In genomic region chrX:23565581-23565980, GRCm38 (mm10) we compare ENCODE assay signal across 9 mouse cellular contexts.
DNase-seq lines count a peak whose midpoint lies in the region; ATAC-seq and TF ChIP-seq lines count a peak whose summit lies in the region.
"Had no signal": no experiment of that assay in that cellular context is flagged by ENCODE, and none has a peak within 500 bp of the region (broad histone marks: within the 10 kb centered on the region; RNA-seq: fewer than 3 reads in every experiment).

No protein-coding gene starts in this region.

- TF ChIP-seq EP300 in stomach, postnatal 0 days (optimal IDR thresholded peaks at IDR 0.05), result no peak

- H3K4me2 ChIP-seq in forebrain, postnatal 0 days (ENCODE audit: low read depth), result no peak overlapping the region
- H3K4me2 ChIP-seq in forebrain, embryonic 15.5 days (replicated peaks), result no peak overlapping the region
- H3K4me2 ChIP-seq in stomach, postnatal 0 days (replicated peaks; ENCODE audit: low read depth), result no peak overlapping the region
- H3K4me2 ChIP-seq: heart, embryonic 13.5 days had no signal

- no peak for ATAC-seq in forebrain, postnatal 0 days
- ATAC-seq in forebrain, embryonic 15.5 days (replicated peaks), result no peak
- ATAC-seq in stomach, postnatal 0 days (ENCODE audit: low FRiP score, low TSS enrichment), result no peak

- H3K27ac ChIP-seq in forebrain, postnatal 0 days (ENCODE audit: low read depth, low read length), result no peak overlapping the region
- no peak overlapping the region for H3K27ac ChIP-seq in forebrain, embryonic 15.5 days (replicated peaks)
- no peak overlapping the region for H3K27ac ChIP-seq in ES-E14 (ENCODE audit: insufficient read depth, low read depth, low read length, poor library complexity, severe bottlenecking)
- H3K27ac ChIP-seq in stomach, postnatal 0 days (replicated peaks), result no peak overlapping the region
- H3K27ac ChIP-seq: heart, embryonic 13.5 days had no signal

- peak; percentile 60 for DNase-seq in forebrain, postnatal 0 days
- DNase-seq in left cerebral cortex, postnatal 25 days (ENCODE audit: low spot score in 2 of 2), result peak; percentile 14 to 25
- no peak for DNase-seq in left cerebral cortex, adult 11 months (ENCODE audit: low spot score)
- DNase-seq in ES-E14 (ENCODE audit: low read depth, low spot score), result peak; percentile 15
- peak; percentile 14 for DNase-seq in forelimb bud, embryonic 11.5 days (ENCODE audit: low read depth, low spot score)
- DNase-seq in stomach, postnatal 0 days (ENCODE audit: low spot score), result no peak
- DNase-seq in ovary, postnatal 36 days (ENCODE audit: low spot score), result no peak

- intact Hi-C loops in left cerebral cortex, postnatal 25 days (cut with DNase I), result loop anchor here (10.0 kb wide), 1 partner anchor 241 kb away; no protein-coding TSS in a partner anchor

- WGBS in forebrain, postnatal 0 days, result 24% methylated on average over 3 of the region's 3 CpGs
- WGBS in forebrain, embryonic 15.5 days, result 21% methylated on average over 3 of the region's 3 CpGs
- 26% methylated on average over 3 of the region's 3 CpGs for WGBS in stomach, postnatal 0 days

- H3K4me3 ChIP-seq in forebrain, postnatal 0 days (ENCODE audit: low read depth, low read length), result no peak overlapping the region
- H3K4me3 ChIP-seq in forebrain, embryonic 15.5 days, result no peak overlapping the region
- H3K4me3 ChIP-seq in ES-E14 (ENCODE audit: insufficient read depth in 1 of 2, low read depth in 1 of 2, low read length in 2 of 2, poor library complexity in 1 of 2, severe bottlenecking in 1 of 2), result no peak overlapping the region
- H3K4me3 ChIP-seq in stomach, postnatal 0 days (ENCODE audit: low read depth, low read length), result no peak overlapping the region
- H3K4me3 ChIP-seq: heart, embryonic 13.5 days had no signal

- no peak overlapping the region for H3K9ac ChIP-seq in forebrain, postnatal 0 days
- no peak overlapping the region for H3K9ac ChIP-seq in forebrain, embryonic 15.5 days (replicated peaks)
- H3K9ac ChIP-seq in ES-E14 (ENCODE audit: insufficient read depth, low read depth, low read length, poor library complexity, severe bottlenecking), result no peak overlapping the region
- no peak overlapping the region for H3K9ac ChIP-seq in stomach, postnatal 0 days (ENCODE audit: low read length)
- H3K9ac ChIP-seq: heart, embryonic 13.5 days had no signal

- no peaks in the 10 kb centered on the region for H3K36me3 ChIP-seq in forebrain, postnatal 0 days (ENCODE audit: insufficient read depth)
- no peaks in the 10 kb centered on the region for H3K36me3 ChIP-seq in forebrain, embryonic 15.5 days
- H3K36me3 ChIP-seq in ES-E14 (ENCODE audit: control insufficient read depth, insufficient read depth, low read length, poor library complexity, severe bottlenecking), result no peaks in the 10 kb centered on the region
- H3K36me3 ChIP-seq in stomach, postnatal 0 days (ENCODE audit: control insufficient read depth, insufficient read depth, low read length), result no peaks in the 10 kb centered on the region
- H3K36me3 ChIP-seq: heart, embryonic 13.5 days had no signal

- no peaks in the 10 kb centered on the region for H3K27me3 ChIP-seq in forebrain, postnatal 0 days (ENCODE audit: insufficient read depth, low read length)
- no peaks in the 10 kb centered on the region for H3K27me3 ChIP-seq in forebrain, embryonic 15.5 days
- H3K27me3 ChIP-seq in stomach, postnatal 0 days (ENCODE audit: control insufficient read depth, insufficient read depth, low read length), result no peaks in the 10 kb centered on the region
- H3K27me3 ChIP-seq: heart, embryonic 13.5 days had no signal

- TF ChIP-seq CTCF in forebrain, postnatal 0 days (IDR thresholded peaks at IDR 0.05; ENCODE audit: low read depth), result peak; percentile 68
- TF ChIP-seq CTCF in stomach, postnatal 0 days (IDR thresholded peaks at IDR 0.05; ENCODE audit: low read depth), result peak; percentile 75

- in situ Hi-C loops in ES-E14 (cut with MboI; ENCODE audit: low sequenced_read_pairs in 2 of 2, unreplicated experiment in 2 of 2), result no loop called here

- H3K9me3 ChIP-seq in forebrain, postnatal 0 days (ENCODE audit: low read length), result no peaks in the 10 kb centered on the region
- H3K9me3 ChIP-seq in forebrain, embryonic 15.5 days, result no peaks in the 10 kb centered on the region
- H3K9me3 ChIP-seq in ES-E14 (ENCODE audit: control insufficient read depth, insufficient read depth, low read depth, low read length), result no peaks in the 10 kb centered on the region
- no peaks in the 10 kb centered on the region for H3K9me3 ChIP-seq in stomach, postnatal 0 days (ENCODE audit: control insufficient read depth, low read length)
- H3K9me3 ChIP-seq: heart, embryonic 13.5 days had no signal

- H3K4me1 ChIP-seq in forebrain, postnatal 0 days (ENCODE audit: insufficient read depth), result no peaks in the 10 kb centered on the region
- no peaks in the 10 kb centered on the region for H3K4me1 ChIP-seq in forebrain, embryonic 15.5 days
- H3K4me1 ChIP-seq in ES-E14 (ENCODE audit: control insufficient read depth in 2 of 2, insufficient read depth in 2 of 2, low read length in 2 of 2, poor library complexity in 1 of 2), result no peaks in the 10 kb centered on the region
- no peaks in the 10 kb centered on the region for H3K4me1 ChIP-seq in stomach, postnatal 0 days (replicated peaks; ENCODE audit: control insufficient read depth, insufficient read depth)
- H3K4me1 ChIP-seq: heart, embryonic 13.5 days had no signal

TF ChIP-seq in ES-E14, 5 proteins besides CTCF, POLR2A, EP300 and RAD21:
- no peak for TF ChIP-seq ZNF384 (IDR thresholded peaks at IDR 0.05; ENCODE audit: low read depth, low read length)
- TF ChIP-seq MAFK (IDR thresholded peaks at IDR 0.05; ENCODE audit: insufficient read depth, low read depth, low read length), result no peak
- peak; percentile 33; the same call in 1 of the 2 replicates for TF ChIP-seq ZC3H11A (IDR thresholded peaks at IDR 0.05; ENCODE audit: borderline replicate concordance, low read depth, low read length)

Comparison
In these comparisons a context has a peak if more than half of its experiments do, and no peak if none do; other contexts are left out.
1. DNase-seq: peak in forebrain, postnatal 0 days (single experiment), left cerebral cortex, postnatal 25 days (2 of 2), ES-E14 (single experiment) and forelimb bud, embryonic 11.5 days (single experiment); none in left cerebral cortex, adult 11 months (single experiment), stomach, postnatal 0 days (single experiment) and ovary, postnatal 36 days (single experiment).